20 mouse cellular contexts compared by ENCODE assay signal in the genomic region with DNA sequence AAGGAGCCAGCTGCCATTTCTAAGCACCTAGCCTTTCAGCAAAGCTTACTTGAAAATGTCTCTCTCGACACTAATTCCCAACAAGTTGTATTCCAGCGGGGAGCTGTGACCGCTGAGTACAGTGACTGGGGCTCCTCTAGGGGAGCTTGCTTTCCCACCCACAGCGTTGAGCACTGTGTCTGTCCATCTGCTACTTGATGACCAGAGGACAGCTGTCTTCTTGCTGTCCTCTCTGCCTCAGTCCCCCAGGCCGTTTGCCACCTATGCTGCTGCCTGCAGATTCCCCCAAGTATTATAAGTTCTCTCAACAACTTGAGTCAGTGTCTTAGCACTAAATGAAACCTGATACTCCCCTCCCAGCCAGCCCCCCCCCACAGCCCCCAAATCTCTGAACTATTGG.
A peak's percentile ranks its signal among the peaks of the same experiment; 100 is the strongest.
DNase-seq lines count a peak whose midpoint lies in the region; ATAC-seq and TF ChIP-seq lines count a peak whose summit lies in the region.
"Had no signal": no experiment of that assay in that cellular context is flagged by ENCODE, and none has a peak within 500 bp of the region (broad histone marks: within the 10 kb centered on the region; RNA-seq: fewer than 3 reads in every experiment).

No protein-coding gene starts in this region.

- peak overlapping the region; percentile 35 for H3K4me2 ChIP-seq in limb, embryonic 12.5 days
- 0 out of 2 replicates have a peak overlapping the region, but pooled peaks have one; percentile 3 for H3K4me2 ChIP-seq in limb, embryonic 14.5 days (replicated peaks; ENCODE audit: low read depth, low read length, severe bottlenecking)
- H3K4me2 ChIP-seq: forebrain, embryonic 15.5 days; heart, embryonic 11.5 days; liver, embryonic 13.5 days had no signal

- no peak overlapping the region; the same call in 1 of the 2 replicates for H3K27ac ChIP-seq in limb, embryonic 12.5 days
- H3K27ac ChIP-seq in limb, embryonic 10.5 days: no peak overlapping the region
- no peak overlapping the region for H3K27ac ChIP-seq in limb, embryonic 14.5 days (replicated peaks; ENCODE audit: low read depth, low read length)
- H3K27ac ChIP-seq: forebrain, embryonic 15.5 days; hindbrain, postnatal 0 days; liver, embryonic 13.5 days had no signal

- no peaks in the 10 kb centered on the region for H3K36me3 ChIP-seq in limb, embryonic 12.5 days
- H3K36me3 ChIP-seq in limb, embryonic 10.5 days: no peaks in the 10 kb centered on the region
- no peaks in the 10 kb centered on the region for H3K36me3 ChIP-seq in limb, embryonic 14.5 days (ENCODE audit: control insufficient read depth, insufficient read depth, low read length)
- H3K36me3 ChIP-seq: forebrain, embryonic 15.5 days; liver, embryonic 13.5 days had no signal

- DNase-seq in limb, embryonic 10.5 days (ENCODE audit: low spot score): no peak
- DNase-seq in retina, embryonic 14.5 days (ENCODE audit: low spot score): peak; percentile 34
- no peak for DNase-seq in retina, postnatal 1 day
- no peak for DNase-seq in limb, embryonic 14.5 days (ENCODE audit: low spot score)
- DNase-seq in left cerebral cortex, postnatal 10 days (ENCODE audit: extremely low spot score in 1 of 2, low spot score in 2 of 2): no peak
- no peak for DNase-seq in kidney, adult 18-20 months
- DNase-seq: adrenal gland, adult 2 months; cerebellum, postnatal 14 days; heart, postnatal 10 days; kidney, adult 8-10 months; liver, embryonic 13.5 days; lung, adult 2 months; lung, postnatal 14 days; right cerebral cortex, postnatal 25 days; spleen, adult 18-20 months; thymus, postnatal 25 days had no signal

- H3K27me3 ChIP-seq in limb, embryonic 12.5 days: no peaks in the 10 kb centered on the region; the same call in 1 of the 2 replicates
- H3K27me3 ChIP-seq in limb, embryonic 10.5 days (ENCODE audit: low read depth, poor library complexity, severe bottlenecking): no peaks in the 10 kb centered on the region
- H3K27me3 ChIP-seq in limb, embryonic 14.5 days (ENCODE audit: control insufficient read depth, insufficient read depth, low read length): no peaks in the 10 kb centered on the region
- H3K27me3 ChIP-seq: liver, embryonic 13.5 days had no signal

- intact Hi-C loops in left cerebral cortex, postnatal 10 days (cut with DNase I): no loop called here

- peaks cover 46% of the 10 kb centered on the region for H3K4me1 ChIP-seq in limb, embryonic 12.5 days (replicated peaks)
- peaks cover 61% of the 10 kb centered on the region for H3K4me1 ChIP-seq in limb, embryonic 10.5 days
- H3K4me1 ChIP-seq in limb, embryonic 14.5 days (ENCODE audit: control insufficient read depth, insufficient read depth, low read length): peaks cover 22% of the 10 kb centered on the region
- H3K4me1 ChIP-seq: liver, embryonic 13.5 days had no signal

- H3K9ac ChIP-seq in limb, embryonic 12.5 days (replicated peaks): no peak overlapping the region
- no peak overlapping the region for H3K9ac ChIP-seq in limb, embryonic 14.5 days (ENCODE audit: low read depth, low read length, severe bottlenecking)
- H3K9ac ChIP-seq: forebrain, embryonic 15.5 days; liver, embryonic 13.5 days had no signal

- 4% methylated on average over 5 of the region's 5 CpGs for WGBS in limb, embryonic 12.5 days
- 9% methylated on average over 5 of the region's 5 CpGs for WGBS in limb, embryonic 10.5 days
- 3% methylated on average over 5 of the region's 5 CpGs for WGBS in limb, embryonic 14.5 days

- TF ChIP-seq POLR2A in limb, embryonic 14.5 days (IDR thresholded peaks at IDR 0.05; ENCODE audit: borderline replicate concordance, extremely low read depth, insufficient read depth, insufficient read length): no peak

- no peaks in the 10 kb centered on the region for H3K9me3 ChIP-seq in limb, embryonic 12.5 days
- no peaks in the 10 kb centered on the region for H3K9me3 ChIP-seq in limb, embryonic 10.5 days (replicated peaks)
- H3K9me3 ChIP-seq in limb, embryonic 14.5 days (ENCODE audit: control insufficient read depth, low read length): no peaks in the 10 kb centered on the region
- H3K9me3 ChIP-seq: forebrain, embryonic 15.5 days; liver, embryonic 13.5 days had no signal

- no peak overlapping the region for H3K4me3 ChIP-seq in limb, embryonic 12.5 days (replicated peaks)
- no peak overlapping the region for H3K4me3 ChIP-seq in limb, embryonic 10.5 days
- H3K4me3 ChIP-seq in limb, embryonic 14.5 days (replicated peaks; ENCODE audit: low read length): no peak overlapping the region
- H3K4me3 ChIP-seq: forebrain, embryonic 15.5 days; liver, embryonic 13.5 days had no signal

- ATAC-seq in limb, embryonic 12.5 days (ENCODE audit: insufficient number of reproducible peaks, insufficient read depth, low FRiP score, low TSS enrichment, low read depth): no peak
- ATAC-seq in limb, embryonic 14.5 days (ENCODE audit: low FRiP score, low read depth): no peak; the same call in 1 of the 2 replicates
- ATAC-seq: forebrain, embryonic 15.5 days; hindbrain, postnatal 0 days had no signal
